Mouse (Mus musculus) layer of hippocampus, postnatal 25 days (tissue): ENCODE data around the gene Fgf5. TPM values are rescaled to one million over a fixed set of nuclear protein-coding genes. Genes with fewer than 3 reads are reported as not detected.

Experiments
- DNase-seq, 2 experiments: peaks; one replicate each; pipeline ENCODE4 v3.0.0; 2022; ENCODE audit warnings: mixed read lengths in 2 of 2, low spot score in 1 of 2; ENCODE audit errors: extremely low spot score in 1 of 2
- total RNA-seq, 2 experiments: library from RNA; stranded (reverse); gene quantifications; 2 replicates each; pipeline ENCODE4 v1.2.3; 2021

Fgf5 gene
- total RNA-seq, 2 experiments from 2014 or later, result 3.7 to 4.7 TPM

GRCm38 (mm10) chr5:98293049-98293715 lies 39.2 kb downstream of the Fgf5 start:
- DNase-seq, result no peak

GRCm38 (mm10) chr5:98300079-98300478 lies 46.1 kb downstream of the Fgf5 start:
- DNase-seq, result no peak

GRCm38 (mm10) chr5:98305673-98306072 lies 51.7 kb downstream of the Fgf5 start:
- no peak for DNase-seq

GRCm38 (mm10) chr5:98306528-98306927 lies 52.5 kb downstream of the Fgf5 start:
- no peak for DNase-seq

- DNase-seq, result no peak
Observed at GRCm38 (mm10) chr5:98326625-98327024, 72.6 kb downstream of the Fgf5 start.

Other genes with a start within 250 kb of the Fgf5 start
- gene Antxr2, start 223.1 kb upstream of the Fgf5 start, total RNA-seq, result 1 to 10 TPM; 2.0 to 2.1 TPM
- 10 to 100 TPM; 79.4 to 82.4 TPM for gene Prdm8, start 87.0 kb upstream of the Fgf5 start, total RNA-seq
- under 1 TPM in 1 of 2 experiments, not detected in 1; 0.54 TPM for gene Cfap299, start 75.1 kb downstream of the Fgf5 start, total RNA-seq